Mouse (Mus musculus) right cerebral cortex, adult 2 months (tissue): ENCODE measurements around the gene Gm20388.
A peak's percentile ranks its signal among the peaks of the same experiment; 100 is the strongest.
"Not testable (repeated sequence)": the region's sequence is repeated elsewhere in the genome, so short reads cannot be mapped to it uniquely, and the experiment has no call there.

Source experiments
- DNase-seq, 2 experiments: peaks; one replicate each; pipeline ENCODE4 v3.0.0; 2021 to 2022; ENCODE audit warnings: low spot score in 2 of 2

Gene Gm20388

GRCm38 (mm10) chr8:124014299-124014698 is 4103.7 kb downstream of the Gm20388 start:
- not testable (repeated sequence) for DNase-seq

- no peak for DNase-seq
Observed at GRCm38 (mm10) chr8:124014751-124015150, 4104.1 kb downstream of the Gm20388 start.

DNA sequence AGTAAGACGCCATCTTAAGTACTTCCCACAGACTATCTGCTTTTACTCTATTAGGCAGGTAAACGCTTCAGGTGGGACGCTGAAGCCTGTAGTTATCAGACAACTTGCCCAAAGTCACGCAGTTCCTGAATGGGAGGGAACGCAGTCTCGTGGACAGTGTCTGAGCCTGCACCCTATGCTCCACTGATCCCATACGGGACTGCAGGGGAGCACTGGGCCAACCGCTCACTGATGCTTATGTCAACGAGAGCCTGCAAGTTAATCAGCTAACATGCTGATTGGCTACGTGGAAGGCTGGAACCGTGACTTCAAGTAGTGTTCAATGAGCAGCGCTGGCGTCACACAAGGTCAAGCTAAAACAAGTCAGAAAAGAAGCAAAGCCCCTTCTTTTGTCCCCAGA is 4109.1 kb downstream of the Gm20388 start:
- no peak for DNase-seq

DNA sequence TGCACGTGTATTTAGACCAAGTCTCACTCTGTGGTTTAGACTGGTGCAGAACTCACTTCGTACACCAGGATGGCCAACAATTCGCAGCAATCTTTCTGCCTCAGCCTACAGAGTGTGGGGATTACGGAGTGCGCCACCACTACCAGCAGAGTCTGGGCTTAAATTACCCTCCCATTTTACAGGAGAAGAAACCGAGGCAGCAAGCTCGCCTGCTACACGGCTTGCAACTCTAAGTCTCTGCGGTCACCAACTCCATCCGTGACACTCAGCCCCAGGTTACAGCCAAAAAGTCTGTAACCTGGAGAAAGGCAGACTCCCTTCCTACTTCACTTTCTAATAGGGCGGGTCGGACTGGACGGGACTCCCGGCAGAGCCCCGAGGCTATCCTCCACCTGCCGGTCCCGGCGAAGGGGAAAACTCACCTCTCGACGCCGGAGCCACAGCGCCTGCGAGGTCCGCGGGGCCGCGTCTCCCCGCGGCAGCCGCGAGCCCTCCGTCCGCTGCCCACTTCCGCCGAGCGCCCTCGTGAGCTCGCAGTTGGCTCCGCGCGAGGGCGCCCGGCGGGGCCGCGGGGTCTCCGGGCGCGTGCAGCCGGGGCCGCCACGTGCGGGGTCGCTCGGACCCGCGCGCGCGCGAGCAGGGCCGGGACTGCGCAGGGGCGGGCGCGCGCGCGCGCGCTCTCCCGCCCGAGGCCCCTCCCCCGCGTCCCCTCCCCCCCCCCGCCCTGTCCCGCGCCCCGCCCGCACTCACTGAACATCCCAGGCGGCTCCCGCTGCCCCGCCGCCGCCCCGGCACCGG is 4110.0 kb downstream of the Gm20388 start:
- DNase-seq = peak in 1 of 2 experiments; percentile 12

GRCm38 (mm10) chr8:124021237-124022227 is 4110.9 kb downstream of the Gm20388 start, which contains the start of the genes Taf5l and Urb2:
TSS of gene Taf5l (minus strand) at chr8:124021397.
TSS of gene Urb2 (plus strand) at chr8:124021508.
- DNase-seq = peak; percentile 89 to 95

DNA sequence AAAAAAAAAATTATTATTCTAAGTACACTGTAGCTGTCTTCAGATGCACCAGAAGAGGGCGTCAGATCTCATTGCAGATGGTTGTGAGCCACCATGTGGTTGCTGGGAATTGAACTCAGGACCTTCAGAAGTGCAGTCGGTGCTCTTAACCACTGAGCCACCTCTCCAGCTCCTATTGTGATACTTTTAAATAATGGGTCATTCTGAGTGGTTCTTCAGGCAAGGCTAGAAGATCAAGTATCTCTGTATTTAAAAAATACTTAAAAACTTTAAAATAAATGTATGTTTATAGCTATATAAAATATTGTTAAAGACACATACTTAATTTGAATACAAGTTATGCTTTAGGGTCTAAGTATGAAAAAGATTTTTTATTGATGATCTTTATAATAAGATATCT is 4115.6 kb downstream of the Gm20388 start:
- DNase-seq = not testable (repeated sequence)

GRCm38 (mm10) chr8:124027831-124028230 is 4117.2 kb downstream of the Gm20388 start:
- no peak for DNase-seq

- no peak for DNase-seq
Observed at GRCm38 (mm10) chr8:124033400-124033799, 4122.8 kb downstream of the Gm20388 start.

- no peak for DNase-seq
Observed at GRCm38 (mm10) chr8:124038121-124038520, 4127.5 kb downstream of the Gm20388 start.

DNA sequence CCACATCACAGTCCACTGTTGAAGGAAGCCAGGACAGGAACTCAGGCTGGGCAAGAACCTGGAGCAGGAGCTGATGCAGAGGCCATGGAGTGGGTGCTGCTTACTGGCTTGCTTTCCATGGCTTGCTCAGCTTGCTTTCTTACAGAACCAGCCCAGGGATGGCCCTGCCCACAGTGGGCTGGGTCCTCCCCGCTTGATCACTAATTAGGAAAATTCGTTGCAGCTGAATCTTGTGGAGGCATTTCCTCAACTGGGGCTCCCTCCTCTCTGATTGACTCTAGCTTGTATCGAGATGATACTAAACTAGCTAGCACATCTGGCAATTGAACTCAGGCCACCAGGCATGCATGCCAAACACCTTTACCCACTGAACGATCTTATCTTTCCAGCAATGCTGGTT is 4128.7 kb downstream of the Gm20388 start:
- no peak for DNase-seq

- DNase-seq = no peak
Observed at GRCm38 (mm10) chr8:124042201-124042600, 4131.6 kb downstream of the Gm20388 start.

DNA sequence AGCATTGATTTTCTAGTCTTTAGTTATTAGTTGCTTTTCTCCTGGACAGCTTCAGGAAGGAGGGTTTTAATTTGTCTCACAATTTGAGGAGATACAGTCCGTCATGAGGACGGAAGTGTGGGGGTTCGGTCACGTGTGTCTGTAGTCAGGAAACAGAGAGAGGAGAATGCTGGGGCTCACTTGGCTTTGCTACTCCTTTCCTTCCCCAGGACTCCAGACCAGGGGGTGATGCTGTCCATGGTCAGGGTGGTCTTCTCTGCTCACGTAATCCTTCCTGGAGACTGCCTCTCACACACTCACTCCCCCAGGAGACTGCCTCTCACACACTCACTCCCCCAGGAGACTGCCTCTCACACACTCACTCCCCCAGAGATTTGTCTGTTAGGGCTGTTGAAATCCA is 4133.8 kb downstream of the Gm20388 start:
- DNase-seq = no peak

- DNase-seq = no peak
Observed at GRCm38 (mm10) chr8:124044931-124045330, 4134.3 kb downstream of the Gm20388 start.

DNA sequence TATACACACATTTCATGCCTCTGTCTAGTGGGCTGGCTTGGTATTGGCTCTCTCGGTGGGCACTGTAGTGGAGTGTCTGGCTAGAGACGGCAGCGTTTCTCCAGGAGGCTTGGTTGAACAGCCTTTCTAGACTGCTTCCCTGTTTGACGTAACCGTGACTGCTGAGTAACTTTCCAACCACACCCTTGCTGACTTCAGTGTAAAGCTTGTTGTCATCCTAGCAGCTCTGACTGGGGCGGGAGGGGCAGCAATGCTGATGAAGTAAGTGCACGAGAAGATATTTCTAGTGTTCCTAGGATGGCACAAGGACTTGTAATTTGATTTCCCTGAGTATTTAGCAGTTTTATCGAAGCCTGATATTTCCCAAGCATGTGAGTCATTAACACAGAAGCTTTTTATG is 4135.2 kb downstream of the Gm20388 start:
- no peak for DNase-seq

- peak; percentile 85 for DNase-seq
Observed at GRCm38 (mm10) chr8:124052110-124052509, 4141.5 kb downstream of the Gm20388 start.

DNA sequence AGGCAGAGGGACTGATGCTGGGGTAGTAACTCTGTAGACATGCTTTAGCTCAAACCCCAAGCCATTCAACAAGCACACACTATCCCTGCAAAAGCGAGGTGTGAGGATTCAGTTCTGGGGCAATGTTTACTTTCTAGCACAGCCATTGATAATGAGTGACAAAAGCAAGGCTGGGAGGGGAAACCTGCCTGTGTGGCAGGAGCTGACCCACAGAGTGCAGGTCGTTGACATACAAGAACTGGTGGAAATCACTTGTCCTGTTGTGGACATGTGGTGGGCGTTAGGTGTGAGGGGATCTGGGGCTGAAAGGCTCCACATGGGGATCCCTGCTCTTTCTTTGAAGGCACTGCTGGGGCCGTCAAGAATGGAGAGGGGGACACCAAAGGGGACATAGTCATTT is 4141.9 kb downstream of the Gm20388 start:
- DNase-seq = no peak

DNA sequence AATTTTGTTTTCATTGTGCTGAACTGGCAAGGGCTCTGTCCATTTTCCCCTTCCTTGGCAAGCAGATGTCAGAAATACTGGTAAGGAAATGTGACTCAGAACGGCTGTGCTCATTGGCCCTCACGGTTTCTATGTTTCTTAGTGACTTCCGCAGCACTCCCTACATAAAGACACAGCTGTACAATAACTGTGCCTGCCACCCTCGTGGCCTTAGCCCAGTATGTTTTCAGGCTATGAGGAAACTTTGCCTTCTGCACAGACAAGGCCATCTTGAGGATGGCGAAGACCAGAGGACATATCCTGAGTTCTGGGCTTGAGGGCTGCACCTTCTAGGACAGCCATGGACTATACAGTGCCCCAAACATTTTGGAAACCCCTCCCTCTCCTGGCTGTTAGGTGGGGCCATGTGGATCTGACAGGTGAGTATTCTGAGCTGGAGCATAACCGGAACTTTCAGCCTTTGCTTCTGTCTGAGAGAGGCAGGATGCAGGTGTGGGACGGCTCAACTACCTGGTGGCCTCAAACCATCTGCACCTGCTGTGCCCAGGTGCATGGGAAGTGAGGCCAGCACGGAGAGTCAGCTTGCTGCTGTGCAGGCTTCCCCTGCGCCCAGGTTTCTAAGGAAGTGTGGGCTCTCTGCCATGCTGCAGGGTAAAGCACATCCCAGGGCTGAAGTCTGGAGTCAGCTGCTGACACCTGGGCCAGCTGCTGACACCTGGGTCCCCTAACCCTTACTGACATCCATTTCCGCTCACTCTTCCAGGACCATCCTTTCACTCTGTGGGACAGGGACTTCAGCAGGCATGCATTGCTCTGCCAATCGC is 4146.4 kb downstream of the Gm20388 start:
- DNase-seq = no peak

- DNase-seq = no peak
Observed at GRCm38 (mm10) chr8:124066325-124067058, 4155.9 kb downstream of the Gm20388 start.

GRCm38 (mm10) chr8:124067059-124067750 is 4156.6 kb downstream of the Gm20388 start:
- no peak for DNase-seq
